Mouse (Mus musculus) adipocyte (in vitro differentiated cells): Measurements from ENCODE around the gene Cd82.

Experiments
- DNase-seq: peaks from one replicate; pipeline ENCODE4 v3.0.0-alpha.2; 2016; ENCODE audit warnings: low spot score

Gene Cd82

DNA sequence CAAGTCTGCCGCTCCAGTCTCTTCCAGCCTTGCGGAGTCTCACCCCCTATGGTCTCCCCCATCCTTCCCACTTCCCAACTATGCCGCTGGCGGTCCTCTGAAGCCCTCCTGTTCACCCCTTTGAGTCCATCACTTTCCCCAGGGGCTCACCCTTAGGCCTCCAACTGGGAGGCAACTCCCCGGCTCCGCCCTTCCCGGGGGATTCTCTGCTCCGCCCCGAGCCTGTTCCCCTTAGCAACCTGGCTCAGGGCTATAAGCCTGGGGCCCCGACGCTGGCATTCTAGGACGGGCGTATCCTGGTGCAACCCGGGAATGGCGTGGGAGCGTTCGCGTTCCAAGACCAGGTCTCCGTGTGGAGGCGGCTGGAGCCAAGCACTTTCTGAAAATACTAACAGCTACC, at the start of gene Cd82:
Cd82 (minus strand) TSS at position 381 of the 400 bp plus-strand sequence.
- peak; percentile 55 for DNase-seq

DNA sequence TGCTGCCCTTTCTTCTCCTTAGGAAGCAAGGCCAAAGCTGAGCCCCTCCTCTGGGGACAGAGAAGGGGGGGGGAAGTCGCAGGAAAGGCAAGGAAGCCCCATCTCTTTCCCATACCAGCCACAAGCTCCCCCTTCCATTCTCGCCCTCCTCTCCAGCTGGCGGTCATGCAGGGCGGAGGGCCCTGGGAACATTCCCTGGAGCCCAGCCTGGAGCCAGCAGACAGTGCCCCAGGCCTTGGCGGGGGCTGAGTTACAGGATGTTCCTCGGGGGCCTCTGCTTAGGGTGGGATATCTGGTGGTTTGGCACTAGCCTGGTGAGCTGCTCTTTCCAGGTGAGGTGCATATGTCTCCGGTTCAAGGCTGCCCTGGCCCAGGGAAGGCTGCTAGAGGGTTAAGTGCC, 49.2 kb upstream of the Cd82 start:
- no peak for DNase-seq

DNA sequence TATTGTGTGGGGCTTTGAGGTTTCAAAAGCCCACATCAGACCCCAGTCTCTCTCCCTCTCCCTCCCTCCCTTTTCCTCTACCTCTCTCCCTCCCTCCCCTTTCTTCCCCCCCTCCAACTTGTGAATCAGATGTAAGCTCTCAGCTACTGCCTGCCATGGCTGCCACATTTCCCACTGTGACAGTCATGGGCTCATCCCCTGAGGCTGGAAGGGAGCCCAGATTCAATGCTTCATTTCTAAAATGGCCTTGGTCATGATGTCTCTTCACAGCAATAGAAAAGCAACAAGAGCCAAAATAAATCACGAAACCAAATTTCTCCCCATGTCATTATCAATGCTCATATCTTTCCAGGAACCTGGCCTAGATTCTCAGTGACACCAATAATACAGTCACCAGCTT, 47.9 kb upstream of the Cd82 start:
- no peak for DNase-seq

DNA sequence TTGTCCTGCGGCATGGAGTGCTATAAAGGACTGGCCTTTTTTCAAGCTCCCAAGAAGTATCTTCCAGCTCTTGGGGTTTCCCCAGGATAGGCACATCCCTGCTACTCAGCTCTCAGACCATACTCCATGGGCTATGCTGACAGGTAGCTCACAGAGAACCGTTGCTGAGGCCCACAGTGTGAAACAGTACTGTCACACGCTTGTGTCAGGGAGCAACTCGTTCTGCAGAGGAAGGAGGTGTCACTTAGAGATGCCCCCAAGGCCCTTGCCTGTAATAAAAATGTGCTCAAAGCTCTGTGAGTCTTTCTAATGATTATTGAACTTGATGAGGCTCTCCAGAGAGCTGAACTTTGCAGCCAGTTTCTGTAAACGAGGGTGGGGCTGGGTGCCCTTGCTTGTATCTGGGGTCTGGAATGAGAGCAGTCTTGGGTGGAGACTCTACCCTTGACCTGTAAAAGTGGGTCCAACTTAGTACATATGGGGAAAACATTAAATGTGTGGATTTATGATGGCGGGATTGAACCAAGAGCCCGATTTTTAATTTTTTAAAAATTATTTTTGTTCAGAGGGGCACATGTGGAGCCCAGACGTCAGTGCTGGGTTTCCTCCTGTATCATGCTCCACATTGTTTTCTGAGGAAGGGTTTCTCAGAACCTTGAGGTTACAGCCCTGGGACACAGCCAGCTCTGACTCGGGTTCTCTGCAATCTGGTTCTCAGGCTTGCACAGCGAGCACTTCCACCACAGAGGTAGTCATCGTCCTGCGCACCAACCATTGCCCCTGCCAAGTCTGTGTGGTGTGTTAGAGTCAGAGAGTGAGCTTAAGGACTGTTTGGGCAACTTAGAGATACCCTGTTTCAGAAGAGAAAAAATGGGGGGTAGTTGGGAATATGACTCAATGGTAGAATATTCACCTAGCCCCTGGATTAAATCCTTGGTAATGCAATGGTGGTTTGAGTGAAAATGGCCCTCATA, 47.1 kb upstream of the Cd82 start:
- no peak for DNase-seq

DNA sequence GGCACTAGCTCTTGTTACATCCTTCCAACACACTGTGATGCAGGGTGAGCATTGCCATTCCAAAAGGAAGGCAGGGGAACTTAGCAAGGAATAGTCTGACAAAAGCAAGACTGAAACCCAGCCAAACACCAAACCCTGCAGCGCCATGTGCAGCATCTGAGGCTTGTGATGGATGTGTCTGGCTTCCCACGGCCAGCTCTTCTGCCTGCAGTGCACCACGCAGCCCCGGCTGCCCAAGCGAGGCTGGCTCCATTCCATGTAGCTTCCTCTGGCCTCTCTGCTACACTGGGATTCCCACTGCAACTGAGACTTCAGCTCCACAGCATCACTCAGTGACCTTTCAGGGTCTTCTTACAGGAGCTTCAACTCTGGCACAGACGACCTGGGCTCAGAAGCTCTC, 42.2 kb upstream of the Cd82 start:
- DNase-seq, result no peak

DNA sequence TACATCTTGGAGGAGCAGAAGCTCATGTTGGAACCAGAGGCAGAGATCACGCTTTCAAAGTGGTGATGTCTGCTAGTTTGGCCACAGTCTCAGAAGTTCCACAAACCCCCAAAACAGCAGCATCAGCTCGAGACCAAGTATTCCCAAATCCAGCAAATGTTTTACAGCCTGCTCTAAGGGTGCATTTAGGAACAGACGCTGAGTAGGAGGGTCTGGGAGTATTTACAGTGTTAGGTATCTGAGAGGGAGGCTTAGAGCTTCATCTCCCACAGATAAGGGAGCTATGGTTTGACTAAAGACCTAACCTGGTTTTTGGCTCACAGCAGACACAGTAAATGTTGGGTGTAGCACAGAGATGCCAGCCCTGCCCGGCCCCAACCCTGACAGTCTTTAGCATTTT, 40.4 kb upstream of the Cd82 start:
- DNase-seq, result no peak

DNA sequence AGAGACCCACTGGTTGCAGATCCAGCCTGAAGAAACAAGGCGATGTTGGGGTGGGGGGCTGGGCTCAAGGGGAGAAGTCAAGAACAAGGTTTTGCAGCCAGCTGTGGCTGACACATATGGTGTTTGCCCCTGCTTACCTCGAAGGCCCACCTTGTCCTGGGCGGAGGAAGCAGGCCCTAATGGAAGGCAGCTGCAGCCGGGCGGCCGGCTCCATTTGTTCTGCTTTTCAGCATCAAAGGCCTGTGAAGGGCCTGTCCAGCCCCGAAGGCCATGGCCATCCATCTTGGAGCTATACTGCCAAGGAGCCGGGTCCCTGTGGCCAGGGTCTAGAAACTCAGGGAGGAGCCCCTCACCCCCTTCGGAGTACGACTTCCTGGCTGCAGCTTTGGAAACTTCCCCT, 38.4 kb upstream of the Cd82 start:
- no peak for DNase-seq

DNA sequence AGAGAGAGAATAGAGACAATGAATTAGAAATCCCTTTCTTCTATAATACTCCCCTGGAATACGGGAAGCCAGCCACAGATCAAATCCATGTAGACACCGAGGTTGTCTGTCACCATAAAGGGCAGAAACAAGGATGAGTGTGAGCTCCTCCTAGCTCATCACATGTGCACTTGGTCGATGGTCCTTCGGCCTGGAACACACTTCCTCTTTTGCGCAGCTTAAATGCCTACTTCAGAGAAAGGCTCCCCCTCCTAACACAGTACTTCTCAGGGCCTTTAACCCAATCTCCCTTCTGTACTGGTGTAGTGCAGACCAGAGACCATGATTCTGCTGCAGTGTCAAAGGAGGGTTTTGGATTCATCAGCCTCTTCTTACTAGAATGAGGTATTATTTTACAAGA, 34.3 kb upstream of the Cd82 start:
- DNase-seq, result no peak

DNA sequence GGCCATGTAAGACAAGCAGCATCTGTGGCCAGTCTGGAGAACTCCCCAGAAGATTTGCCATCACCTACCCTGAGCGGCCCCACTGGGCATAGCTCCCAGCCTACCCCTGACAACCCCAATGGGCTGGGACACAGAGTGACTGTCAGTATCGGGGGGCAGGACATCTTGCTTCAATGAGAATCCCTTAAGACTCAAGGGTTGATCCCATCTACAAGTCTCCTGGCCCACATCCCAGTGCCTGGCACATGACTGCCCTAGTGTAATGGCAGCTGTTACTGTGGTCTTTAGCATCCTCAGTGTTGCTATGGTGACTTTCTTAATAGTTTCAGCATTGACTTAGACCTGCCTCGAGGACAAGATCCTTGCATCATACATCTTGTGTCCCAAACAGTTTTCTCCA, 32.2 kb upstream of the Cd82 start:
- DNase-seq, result no peak

DNA sequence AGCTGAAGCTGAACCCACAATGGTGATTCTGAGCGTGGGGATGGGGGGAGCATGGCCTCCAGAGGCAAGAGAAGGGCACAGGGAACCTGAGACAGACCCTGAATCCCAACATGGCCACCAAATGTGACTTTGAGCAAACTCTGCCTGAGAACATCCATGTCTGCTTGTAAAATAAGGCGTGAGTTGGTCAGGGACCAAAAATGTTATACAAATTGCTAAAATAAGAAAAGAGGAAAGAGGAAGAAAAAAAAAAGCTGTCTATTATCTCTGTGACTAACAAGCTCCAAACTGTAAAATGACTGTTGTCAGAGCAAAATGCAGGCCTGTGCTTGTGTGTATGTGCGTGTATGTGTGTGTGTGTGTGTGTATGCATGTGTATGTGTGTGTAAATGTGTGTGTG, 30.6 kb upstream of the Cd82 start:
- no peak for DNase-seq

DNA sequence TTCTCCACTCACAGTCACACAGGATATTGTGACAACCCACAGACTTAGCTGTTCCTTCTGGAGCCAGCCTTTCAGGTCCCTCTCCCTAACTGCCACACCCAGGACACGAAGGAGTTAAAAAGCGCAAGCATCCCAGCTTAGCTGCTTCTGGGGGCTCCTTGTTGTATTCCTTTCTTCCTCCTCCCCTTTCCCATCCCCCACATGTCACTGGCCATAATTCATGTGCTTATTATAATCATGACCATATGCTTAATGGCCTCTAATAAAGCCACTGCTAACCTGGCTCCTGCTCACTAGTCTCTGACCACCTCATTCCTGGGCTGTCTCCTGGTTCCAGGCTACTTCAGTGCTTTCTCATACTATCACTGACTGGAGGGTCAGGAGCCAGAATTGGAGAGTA, 27.6 kb upstream of the Cd82 start:
- no peak for DNase-seq

DNA sequence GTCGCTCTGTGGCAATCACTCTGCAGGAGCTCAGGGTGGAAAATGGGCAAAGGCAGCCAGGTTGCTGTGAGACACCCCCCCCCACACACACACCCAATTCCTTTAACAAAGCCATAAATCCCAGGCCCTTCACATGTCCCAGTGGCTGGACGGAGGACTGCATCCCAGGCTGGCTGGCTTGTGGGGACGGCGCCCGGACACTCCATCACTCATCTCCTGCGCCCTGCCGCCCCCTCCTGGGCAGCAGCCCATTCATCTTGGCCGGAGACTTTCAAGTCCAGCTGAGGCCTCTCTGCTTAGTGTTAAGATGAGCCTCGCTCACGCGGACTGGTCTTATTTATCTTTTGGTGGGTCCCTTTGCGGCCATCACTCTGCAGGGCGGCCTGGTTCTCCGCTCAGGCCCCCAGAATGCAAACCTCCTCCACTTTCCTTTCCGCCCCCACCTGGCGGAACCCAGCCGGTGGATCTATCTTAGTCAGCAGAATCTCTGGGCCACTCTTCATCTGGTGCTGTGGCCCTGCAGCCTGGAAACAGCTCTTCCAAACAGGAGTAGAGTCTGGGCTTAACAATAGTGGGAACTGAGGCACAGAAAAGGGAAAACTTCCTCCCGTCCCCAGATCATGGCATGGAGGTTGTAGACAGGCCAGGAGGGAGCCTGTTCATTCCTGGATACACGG, 26.1 kb upstream of the Cd82 start:
- DNase-seq, result no peak

DNA sequence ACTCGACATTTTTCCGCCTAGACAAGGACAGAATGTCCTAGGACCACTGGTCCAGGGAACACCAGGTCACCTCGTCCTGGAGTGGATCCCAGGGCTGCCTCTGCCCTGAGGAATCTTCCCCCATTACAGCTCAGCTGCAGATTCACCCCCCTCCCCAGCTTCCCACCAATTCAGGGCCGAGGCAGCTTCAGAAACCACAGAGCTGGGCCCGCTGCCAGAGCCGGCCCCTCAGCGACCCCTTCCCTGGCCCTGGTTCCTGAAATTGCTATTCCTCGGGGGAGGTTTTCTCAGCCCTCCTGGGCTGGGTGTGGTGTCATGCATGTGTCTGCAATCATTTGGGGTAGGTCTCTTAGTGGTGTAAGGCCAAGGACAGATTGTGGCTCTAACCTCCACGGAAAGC, 22.5 kb upstream of the Cd82 start:
- no peak for DNase-seq

DNA sequence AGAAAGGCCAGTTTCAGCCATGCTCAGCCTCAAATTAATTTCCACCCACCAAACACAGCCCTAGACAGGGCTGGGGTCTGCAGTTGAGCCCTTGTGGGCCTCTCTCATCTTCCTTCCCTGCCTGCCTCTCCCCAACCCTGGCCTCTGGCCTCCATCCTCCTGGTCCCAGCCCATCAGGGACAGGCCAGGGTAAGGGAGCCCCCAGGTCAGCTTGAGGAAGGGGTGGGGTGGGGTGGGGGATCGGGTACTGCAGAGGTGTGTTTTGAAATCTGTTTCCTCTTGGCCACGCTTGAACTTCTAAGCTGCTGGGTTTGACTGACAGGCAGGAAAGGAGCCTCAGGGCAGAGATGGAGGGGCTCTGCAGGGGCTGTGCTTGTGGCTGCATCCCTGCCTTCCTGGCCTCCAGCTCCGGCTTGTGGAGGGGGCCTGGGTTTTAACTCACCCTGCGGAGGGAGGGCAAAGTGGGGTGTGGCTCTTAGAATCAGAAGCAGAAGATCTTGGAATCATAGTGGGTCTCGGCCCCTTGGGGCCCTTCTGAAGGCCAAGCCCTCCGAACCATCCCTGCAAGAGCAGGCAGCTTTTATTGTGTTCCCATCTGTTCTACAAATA, 19.2 kb upstream of the Cd82 start:
- no peak for DNase-seq

DNA sequence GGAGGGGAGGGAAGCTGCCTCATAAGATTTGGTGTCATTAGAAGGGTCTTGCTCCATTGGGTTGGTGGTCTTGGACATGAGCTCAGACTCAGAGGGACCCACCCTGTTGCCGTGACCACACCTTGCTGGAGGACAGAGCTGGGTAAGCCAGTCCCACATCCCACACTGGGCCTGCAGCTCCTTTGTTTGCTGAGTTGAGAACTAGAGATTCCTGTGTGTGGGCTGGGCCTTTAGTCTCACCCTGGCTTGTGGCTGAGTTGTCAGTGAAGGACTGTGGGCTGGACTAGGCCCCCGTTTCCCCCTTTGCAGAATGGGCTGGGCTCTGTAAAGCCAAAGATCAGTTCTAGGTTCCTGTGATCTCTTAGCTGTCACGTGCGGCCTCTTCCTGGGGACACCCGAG, 15.8 kb upstream of the Cd82 start:
- DNase-seq, result no peak

DNA sequence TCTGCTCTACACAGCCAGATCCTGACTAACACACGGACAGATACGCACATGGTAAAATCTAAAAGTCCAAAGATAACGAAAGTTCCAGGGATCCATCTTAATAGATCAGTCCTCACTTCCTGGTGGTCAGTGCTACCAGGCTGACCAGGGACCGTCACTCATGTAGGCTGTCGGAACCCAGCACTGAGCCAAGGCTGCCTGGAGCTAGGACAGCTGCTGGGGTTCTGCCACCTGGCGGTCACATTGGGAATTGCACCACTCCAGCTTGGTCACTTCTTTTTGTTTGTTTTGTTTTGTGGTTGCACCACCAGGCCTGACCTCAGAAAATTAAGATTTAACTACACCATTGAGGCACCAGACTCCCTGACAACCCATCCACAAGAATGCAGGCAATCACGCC, 14.6 kb upstream of the Cd82 start:
- peak; percentile 64 for DNase-seq

DNA sequence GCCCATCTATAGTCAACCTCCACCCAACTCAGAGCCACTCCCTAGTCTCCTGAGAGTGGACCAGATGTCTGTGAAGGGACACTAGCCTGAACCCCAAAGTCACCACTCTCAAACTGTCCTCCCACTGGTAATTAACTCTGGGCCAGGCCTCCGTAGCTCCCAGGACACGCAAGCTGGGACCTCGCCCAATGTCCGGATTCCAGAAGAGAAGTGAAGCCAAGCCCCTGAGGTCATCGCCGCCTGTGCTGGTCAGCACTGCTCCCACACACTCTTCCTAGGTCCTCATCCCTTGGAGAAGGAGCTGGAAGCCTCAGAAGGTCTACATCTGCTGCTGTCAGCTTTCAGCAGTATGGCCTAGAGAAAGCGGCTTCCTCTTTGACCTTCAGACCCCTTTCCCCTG, 13.5 kb upstream of the Cd82 start:
- DNase-seq, result no peak

DNA sequence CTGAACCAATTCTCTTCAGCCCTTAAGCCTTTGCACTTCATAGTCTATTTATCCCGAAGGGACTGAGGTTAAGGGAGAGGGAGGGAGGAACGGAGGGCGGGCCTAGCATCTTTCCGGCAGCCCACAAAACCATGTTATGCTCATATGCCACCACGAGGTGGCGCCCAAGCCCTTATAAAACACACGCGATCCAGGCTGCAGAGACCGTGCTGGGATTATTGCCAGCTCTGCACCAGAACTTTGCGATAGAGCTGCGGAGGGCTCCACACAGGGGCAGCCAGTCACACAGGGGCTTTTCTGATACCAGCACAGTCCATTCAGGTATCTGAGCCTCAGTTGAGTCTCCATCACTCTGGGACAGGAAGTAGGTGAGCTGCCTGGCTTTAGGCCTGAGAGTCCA, 12.1 kb upstream of the Cd82 start:
- DNase-seq, result peak; percentile 96

DNA sequence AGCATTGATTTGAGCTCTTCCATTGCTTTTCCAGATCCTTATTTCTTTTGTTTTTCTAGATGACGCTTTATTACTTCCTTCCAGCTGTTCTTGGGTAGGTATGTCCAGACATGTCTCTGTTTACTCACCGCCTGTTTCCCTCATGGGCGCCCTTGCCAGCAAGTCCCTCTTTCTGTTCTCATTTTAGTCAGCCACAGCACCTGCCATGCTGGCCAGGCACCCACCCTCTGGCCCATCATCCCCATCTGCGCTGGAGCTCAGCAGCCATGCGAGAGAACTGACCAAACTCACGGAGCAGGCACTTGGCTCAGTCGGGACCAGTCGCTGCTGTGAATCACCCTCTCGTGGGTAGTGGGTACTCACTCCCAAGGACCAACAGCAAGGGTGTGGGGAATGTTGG, 11.0 kb upstream of the Cd82 start:
- DNase-seq, result no peak

DNA sequence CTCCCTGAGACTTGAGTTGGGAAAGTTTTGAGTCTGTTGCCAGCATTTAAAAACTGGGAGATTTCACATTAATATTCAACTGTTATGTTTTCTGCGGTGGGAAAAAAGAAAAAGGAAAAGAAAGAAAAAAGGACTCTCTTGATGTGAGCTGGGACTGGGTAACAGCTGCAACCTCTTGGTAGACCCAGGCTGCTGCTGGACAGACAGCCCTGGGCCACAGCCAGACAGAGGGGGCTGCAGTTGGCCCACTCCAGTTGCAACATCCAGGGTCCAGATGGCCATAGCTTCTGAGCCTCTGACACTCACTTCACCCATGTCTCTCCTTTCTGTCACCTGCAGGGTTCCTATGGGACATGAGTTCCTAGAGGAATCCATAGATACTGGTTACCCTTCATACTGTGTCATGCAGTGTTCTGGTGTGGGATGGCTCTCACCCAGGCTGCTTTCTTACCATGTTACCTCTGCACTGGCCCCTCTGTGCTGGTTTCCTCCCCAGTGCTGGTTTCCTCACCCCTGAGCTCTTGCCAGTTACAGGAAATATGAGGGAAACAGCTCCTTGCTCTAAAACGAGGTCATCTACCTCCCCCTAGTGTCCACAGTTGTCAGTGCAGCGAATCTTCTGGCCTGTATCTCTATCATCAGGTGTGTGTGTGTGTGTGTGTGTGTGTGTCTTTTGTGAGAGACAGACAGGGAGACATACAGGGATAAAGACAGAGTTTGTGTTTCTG, 8.1 kb upstream of the Cd82 start:
- peak; percentile 92 for DNase-seq

DNA sequence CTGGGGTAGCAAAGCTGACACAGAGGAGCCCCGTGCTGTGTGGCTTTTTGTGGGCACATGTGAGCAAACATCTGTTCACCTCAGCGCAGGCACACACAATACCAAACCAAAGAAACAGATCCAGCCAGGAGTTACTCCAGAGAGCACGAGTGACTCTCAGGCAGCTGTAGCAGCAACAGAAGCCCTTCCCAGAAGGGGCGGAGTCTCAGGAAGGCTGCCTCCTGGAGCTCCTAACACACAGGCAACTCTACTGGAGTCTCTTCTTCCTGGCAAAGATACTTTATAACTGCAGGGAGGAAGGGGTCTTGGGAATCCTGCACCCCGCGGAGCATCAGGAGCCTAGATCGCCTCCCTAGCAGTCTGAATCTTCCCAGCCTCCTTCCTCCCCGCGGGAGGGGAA, 7.2 kb upstream of the Cd82 start:
- peak; percentile 82 for DNase-seq

DNA sequence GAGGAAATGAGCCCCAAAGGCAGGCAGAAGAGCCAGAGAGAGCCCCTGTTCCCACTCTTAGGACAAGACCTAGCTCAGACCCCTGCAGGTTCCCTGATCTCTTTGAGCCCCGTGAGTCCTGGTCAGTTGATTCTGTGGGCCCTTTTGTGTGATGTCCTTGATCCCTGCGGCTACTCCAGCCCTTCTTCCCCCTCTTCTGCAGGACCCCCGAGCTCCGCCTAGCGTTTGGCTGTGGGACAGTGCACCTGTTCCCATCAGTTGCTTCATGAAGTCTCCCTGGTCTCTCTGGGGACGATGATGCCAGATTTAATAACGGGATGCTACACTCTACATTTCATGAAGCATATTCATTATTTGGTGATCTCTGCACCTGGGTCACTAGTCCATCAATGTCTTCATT, 6.2 kb upstream of the Cd82 start:
- no peak for DNase-seq
